Mouse (Mus musculus) gastrocnemius, postnatal 25 days (tissue): Measurements from ENCODE around the gene Cyp1a1. TPM values are rescaled to one million over a fixed set of nuclear protein-coding genes. Genes with fewer than 3 reads are reported as not detected.

Experiments
- total RNA-seq, 2 experiments: library from RNA; stranded (reverse); gene quantifications; 1 replicate in 1 of 2; 2 replicates in 1 of 2; pipeline ENCODE4 v1.2.3; 2021

The Cyp1a1 gene
- total RNA-seq, 2 experiments from 2014 or later, result 0.21 to 0.31 TPM

Other genes with a start within 250 kb of the Cyp1a1 start
- gene Ppcdc, start 247.8 kb upstream of the Cyp1a1 start, total RNA-seq, result 1 to 10 TPM; 5.7 to 8.1 TPM
- 1 to 10 TPM; 1.4 to 2.4 TPM for gene Scamp5, start 219.9 kb upstream of the Cyp1a1 start, total RNA-seq
- not detected for gene Rpp25, start 183.9 kb upstream of the Cyp1a1 start, total RNA-seq
- 1,000 to 10,000 TPM; 1,447 to 1,511 TPM for gene Cox5a, start 166.7 kb upstream of the Cyp1a1 start, total RNA-seq
- 1 to 10 TPM; 3.3 to 5.6 TPM for gene Fam219b, start 150.4 kb upstream of the Cyp1a1 start, total RNA-seq
- 10 to 100 TPM; 75.1 to 87.6 TPM for gene Mpi, start 135.2 kb upstream of the Cyp1a1 start, total RNA-seq
- 10 to 100 TPM; 31.3 to 36.9 TPM for gene Scamp2, start 127.0 kb upstream of the Cyp1a1 start, total RNA-seq
- gene Ulk3, start 98.5 kb upstream of the Cyp1a1 start, total RNA-seq, result 1 to 10 TPM; 3.8 to 4.0 TPM
- not detected for gene Cplx3, start 81.6 kb upstream of the Cyp1a1 start, total RNA-seq
- gene Lman1l, start 67.2 kb upstream of the Cyp1a1 start, total RNA-seq, result not detected
- gene Csk, start 34.3 kb upstream of the Cyp1a1 start, total RNA-seq, result 10 to 100 TPM in 1 of 2 experiments, 1 to 10 TPM in 1; 8.4 to 13.0 TPM
- not detected for gene Cyp1a2, start 4.2 kb upstream of the Cyp1a1 start, total RNA-seq
- gene Edc3, start 20.6 kb downstream of the Cyp1a1 start, total RNA-seq, result 1 to 10 TPM; 4.9 to 6.0 TPM
- 10 to 100 TPM; 28.7 to 31.3 TPM for gene Clk3, start 77.9 kb downstream of the Cyp1a1 start, total RNA-seq
- 1 to 10 TPM; 2.1 to 2.8 TPM for gene Arid3b, start 148.9 kb downstream of the Cyp1a1 start, total RNA-seq
- 10 to 100 TPM; 62.2 to 63.6 TPM for gene Ubl7, start 223.1 kb downstream of the Cyp1a1 start, total RNA-seq